Mouse (Mus musculus): Measurements from ENCODE around the gene Brpf1. TPM values are rescaled to one million over a fixed set of nuclear protein-coding genes. Genes with fewer than 3 reads are reported as not detected.

The Brpf1 gene
- polyA plus RNA-seq, 1 experiment from 2014 or later: 12.4 TPM

Other genes with a start within 250 kb of the Brpf1 start
- 45.4 and 48.3 TPM in 2 replicates for gene Setd5, start 229.8 kb upstream of the Brpf1 start, polyA plus RNA-seq (2015; fragmentation: Nextera tagmentation; extraction: Ambion mirVana)
- 56.7 and 63.6 TPM in 2 replicates for gene Lhfpl4, start 111.8 kb upstream of the Brpf1 start, polyA plus RNA-seq (2015; fragmentation: Nextera tagmentation; extraction: Ambion mirVana)
- gene Mtmr14, start 69.3 kb upstream of the Brpf1 start, polyA plus RNA-seq (2015; fragmentation: Nextera tagmentation; extraction: Ambion mirVana): 34.1 and 34.6 TPM in 2 replicates
- 9.1 and 9.6 TPM in 2 replicates for gene Cpne9, start 24.8 kb upstream of the Brpf1 start, polyA plus RNA-seq (2015; fragmentation: Nextera tagmentation; extraction: Ambion mirVana)
- gene Ogg1, start 19.8 kb downstream of the Brpf1 start, polyA plus RNA-seq (2015; fragmentation: Nextera tagmentation; extraction: Ambion mirVana): 7.0 and 10.6 TPM in 2 replicates
- 119 and 128 TPM in 2 replicates for gene Camk1, start 36.8 kb downstream of the Brpf1 start, polyA plus RNA-seq (2015; fragmentation: Nextera tagmentation; extraction: Ambion mirVana)
- gene Tada3, start 70.7 kb downstream of the Brpf1 start, polyA plus RNA-seq (2015; fragmentation: Nextera tagmentation; extraction: Ambion mirVana): 68.3 and 71.1 TPM in 2 replicates
- 440 and 455 TPM in 2 replicates for gene Arpc4, start 71.0 kb downstream of the Brpf1 start, polyA plus RNA-seq (2015; fragmentation: Nextera tagmentation; extraction: Ambion mirVana)
- gene Ttll3, start 82.1 kb downstream of the Brpf1 start, polyA plus RNA-seq (2015; fragmentation: Nextera tagmentation; extraction: Ambion mirVana): 9.2 and 11.8 TPM in 2 replicates
- gene Rpusd3, start 112.2 kb downstream of the Brpf1 start, polyA plus RNA-seq (2015; fragmentation: Nextera tagmentation; extraction: Ambion mirVana): 21.5 and 21.7 TPM in 2 replicates
- gene Cidec, start 128.6 kb downstream of the Brpf1 start, polyA plus RNA-seq (2015; fragmentation: Nextera tagmentation; extraction: Ambion mirVana): 0.21 TPM in 1 of 2 replicates, not detected in the other
- 95.2 and 106 TPM in 2 replicates for gene Jagn1, start 135.4 kb downstream of the Brpf1 start, polyA plus RNA-seq (2015; fragmentation: Nextera tagmentation; extraction: Ambion mirVana)
- 0.26 and 0.34 TPM in 2 replicates for gene Il17re, start 151.3 kb downstream of the Brpf1 start, polyA plus RNA-seq (2015; fragmentation: Nextera tagmentation; extraction: Ambion mirVana)
- gene Il17rc, start 164.3 kb downstream of the Brpf1 start, polyA plus RNA-seq (2015; fragmentation: Nextera tagmentation; extraction: Ambion mirVana): 4.4 and 5.9 TPM in 2 replicates
- gene Creld1, start 176.2 kb downstream of the Brpf1 start, polyA plus RNA-seq (2015; fragmentation: Nextera tagmentation; extraction: Ambion mirVana): 92.9 and 96.4 TPM in 2 replicates
- 14.2 and 14.5 TPM in 2 replicates for gene Prrt3, start 194.8 kb downstream of the Brpf1 start, polyA plus RNA-seq (2015; fragmentation: Nextera tagmentation; extraction: Ambion mirVana)
- 120 and 124 TPM in 2 replicates for gene Emc3, start 224.5 kb downstream of the Brpf1 start, polyA plus RNA-seq (2015; fragmentation: Nextera tagmentation; extraction: Ambion mirVana)
- 1.9 and 2.1 TPM in 2 replicates for gene Fancd2, start 224.5 kb downstream of the Brpf1 start, polyA plus RNA-seq (2015; fragmentation: Nextera tagmentation; extraction: Ambion mirVana)

All from hindbrain, embryonic 16.5 days (tissue).